Mouse (Mus musculus): ENCODE measurements around the gene Dek.

Dek gene

DNA sequence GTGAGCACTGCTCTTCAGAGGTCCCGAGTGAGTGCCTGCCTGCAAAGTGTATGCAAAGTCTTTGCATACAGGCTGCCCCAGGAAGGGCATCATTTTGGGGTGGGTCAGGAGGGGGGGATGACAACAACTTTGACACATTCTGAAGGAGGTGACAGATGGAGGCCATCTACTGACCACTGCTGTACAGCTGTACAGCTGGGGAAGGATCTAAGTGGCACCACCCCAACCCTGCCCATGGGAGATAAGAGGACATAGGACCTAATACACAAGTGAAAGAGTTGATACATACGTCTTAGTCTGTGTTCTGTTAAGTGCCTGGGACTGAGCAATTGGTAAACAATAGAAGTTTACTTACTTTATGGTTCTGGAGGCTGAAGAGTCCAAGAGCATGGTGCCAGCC lies 3.2 kb upstream of the Dek start:
- no peak for DNase-seq

DNA sequence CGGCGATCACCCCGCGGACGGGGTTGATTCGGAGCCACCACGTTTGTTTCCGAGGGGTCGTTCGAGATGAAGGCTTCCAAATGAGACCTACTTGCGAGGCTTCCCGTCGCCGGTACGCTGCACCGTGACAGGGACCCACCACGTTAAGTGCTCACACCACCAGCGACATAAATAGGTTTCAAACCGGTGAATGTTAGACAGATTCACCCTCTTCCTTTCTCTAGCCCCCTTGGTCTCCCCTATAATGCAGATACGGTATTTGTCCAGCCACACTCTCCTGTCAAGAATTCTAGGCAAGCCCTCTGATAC lies 533 bp upstream of the Dek start:
- DNase-seq = no peak

DNA sequence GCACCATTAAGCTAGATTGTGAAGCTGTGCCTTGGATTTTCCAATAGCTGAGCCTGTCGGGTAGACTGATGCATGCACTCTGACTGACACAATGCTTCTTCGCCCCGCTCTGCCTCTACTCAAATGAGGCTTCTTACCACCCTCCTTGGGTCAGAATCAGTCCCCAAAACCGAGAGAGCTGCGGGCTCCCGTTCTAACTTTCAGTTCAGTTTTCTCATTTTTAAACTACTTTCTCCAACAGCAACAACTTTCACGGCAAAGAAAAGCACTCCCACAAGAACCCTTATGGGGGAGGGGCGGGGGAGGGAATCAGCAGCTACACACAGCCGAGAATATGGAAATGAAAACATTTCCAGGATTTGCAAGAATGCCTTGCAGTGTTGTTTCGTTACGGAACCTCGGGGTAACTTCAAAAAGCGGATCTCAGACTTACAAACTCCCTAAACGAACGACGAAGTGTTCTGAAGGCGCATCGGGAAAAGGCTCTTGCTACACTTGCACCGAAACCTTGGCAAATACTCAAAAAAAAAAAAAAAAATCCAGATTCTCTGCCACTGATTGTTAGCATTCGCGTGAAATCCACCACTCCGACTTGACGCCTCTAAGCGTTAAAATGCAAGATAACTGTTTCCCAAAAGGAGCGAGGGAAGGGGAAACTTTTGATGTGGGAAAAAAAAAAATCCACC lies 1.0 kb downstream of the Dek start:
- DNase-seq = peak; percentile 37 to 43

DNA sequence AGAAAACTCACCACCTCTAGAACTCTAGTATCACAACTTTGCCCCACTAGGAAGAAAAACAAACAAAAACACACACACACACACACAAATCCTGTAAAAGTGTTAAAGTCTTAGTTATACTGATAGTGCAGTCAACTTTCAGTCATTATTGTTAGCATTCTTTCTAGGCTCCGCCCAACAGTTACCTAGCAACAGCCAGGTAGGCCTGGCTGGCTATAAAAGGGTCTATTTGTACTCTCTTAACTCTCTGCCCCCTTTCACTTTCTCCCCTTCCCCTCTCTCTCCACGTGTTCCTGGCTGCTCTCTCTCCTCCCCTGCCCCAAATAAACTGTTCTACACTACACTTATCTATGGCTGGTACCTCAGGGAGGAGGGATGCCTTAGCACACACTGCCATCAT lies 1.9 kb downstream of the Dek start:
- peak; percentile 26 to 30 for DNase-seq

DNA sequence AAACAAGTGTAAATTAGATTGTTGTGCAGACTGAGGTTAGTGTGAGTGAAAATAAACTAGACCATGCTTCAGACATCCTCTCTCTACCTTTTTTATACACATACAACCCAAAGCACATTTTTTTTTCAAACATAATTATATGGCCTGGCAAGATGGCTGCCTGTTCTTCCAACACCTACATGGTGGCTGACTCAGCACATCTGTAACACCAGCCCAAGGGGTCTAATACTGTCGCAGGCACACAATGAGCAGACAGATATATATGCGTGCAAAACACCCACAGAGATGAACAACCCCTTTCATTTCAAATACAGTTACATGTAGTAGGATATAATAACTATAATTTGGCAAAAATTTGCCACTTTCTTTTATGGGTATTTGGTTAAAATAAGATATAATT lies 5.4 kb downstream of the Dek start:
- no peak for DNase-seq

DNA sequence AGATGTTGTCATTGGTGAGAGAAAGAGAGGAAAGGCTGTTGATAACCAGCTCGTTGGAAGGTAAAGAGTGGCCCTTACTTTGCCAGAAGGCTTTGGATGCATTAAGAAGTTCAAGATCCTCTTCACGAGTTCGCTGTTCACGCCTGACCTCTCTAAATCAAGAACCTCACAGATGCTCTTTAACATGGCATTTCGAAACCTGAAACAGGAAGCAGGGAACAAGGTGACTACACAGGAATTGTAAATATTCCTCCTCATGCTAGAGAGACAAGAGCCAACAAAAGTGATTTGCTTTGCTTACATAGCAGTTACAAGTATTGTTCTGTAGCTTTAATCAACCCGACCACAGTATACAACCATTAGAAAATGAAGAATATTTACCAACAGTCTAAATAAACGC lies 6.7 kb downstream of the Dek start:
- no peak for DNase-seq

DNA sequence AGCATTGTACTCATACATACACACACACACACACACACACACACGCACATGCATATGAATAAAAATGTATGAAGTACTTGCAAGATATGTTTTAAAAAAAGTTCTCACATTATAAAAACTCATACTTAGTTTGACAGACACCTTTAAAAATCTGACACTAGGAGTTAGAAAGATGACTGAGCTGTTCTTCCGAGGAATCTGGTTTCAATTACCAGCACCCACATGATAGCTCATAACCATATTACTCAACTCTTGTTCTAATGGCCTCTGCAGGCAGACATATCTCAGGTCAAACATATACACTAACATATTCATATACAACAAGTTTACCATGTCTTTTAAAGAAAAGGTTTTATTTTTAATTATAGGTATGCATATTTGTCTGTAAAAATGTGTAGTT lies 9.4 kb downstream of the Dek start:
- DNase-seq = no peak

DNA sequence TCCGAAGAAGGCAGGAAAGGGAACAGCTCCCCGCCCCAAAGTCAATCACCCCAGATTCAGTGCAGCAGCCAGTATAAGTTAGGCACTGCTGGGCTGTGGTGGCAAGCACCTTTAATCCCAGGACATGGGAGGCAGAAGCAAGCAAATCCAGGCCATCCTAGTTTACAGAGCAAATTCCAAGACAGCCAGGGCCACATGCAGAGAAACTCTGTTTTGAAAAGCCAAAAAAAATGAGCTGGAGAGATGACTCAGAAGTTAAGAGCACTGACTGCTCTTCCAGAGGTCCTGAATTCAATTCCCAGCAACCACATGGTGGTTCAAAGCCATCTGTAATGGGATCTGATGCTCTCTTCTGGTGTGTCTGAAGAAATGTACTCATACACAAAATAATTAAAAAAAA lies 12.2 kb downstream of the Dek start:
- no peak for DNase-seq

DNA sequence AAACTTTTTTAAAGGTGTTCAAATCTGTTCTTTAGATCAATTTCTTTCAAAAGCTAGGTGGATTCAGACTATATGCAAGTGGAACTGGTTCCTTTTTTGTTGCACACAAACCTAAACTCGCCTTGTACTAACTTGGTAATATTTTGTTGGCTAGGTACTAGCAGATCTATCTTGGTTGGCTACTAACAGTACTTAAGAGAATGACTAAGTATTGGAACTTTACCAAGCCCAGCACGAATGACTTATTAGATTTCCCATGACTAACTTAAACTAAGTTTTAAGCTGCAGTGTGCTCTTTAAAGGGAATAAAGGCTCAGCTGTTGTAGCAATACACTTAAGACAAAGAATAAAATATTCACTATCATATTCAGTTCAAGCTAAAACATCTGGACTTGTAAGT lies 16.7 kb downstream of the Dek start:
- DNase-seq = no peak

DNA sequence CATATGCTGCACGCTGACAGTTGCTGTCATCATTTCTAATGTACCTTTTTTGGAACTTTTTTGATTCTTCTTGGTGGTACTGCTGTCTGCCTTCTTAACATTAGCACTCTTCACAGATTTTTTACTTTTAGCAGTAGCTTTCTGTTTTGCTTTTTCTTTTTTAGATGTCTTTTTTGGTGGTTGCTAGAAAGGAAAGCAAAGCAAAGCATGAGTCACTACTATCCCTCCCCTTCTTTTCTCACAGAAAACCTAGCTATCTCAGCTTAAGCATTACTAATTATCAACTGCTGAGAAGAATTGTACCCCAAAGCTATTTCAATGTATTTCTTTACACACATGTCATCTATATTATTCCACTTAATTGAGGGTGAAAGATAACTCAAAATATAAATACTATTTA lies 17.6 kb downstream of the Dek start:
- no peak for DNase-seq

DNA sequence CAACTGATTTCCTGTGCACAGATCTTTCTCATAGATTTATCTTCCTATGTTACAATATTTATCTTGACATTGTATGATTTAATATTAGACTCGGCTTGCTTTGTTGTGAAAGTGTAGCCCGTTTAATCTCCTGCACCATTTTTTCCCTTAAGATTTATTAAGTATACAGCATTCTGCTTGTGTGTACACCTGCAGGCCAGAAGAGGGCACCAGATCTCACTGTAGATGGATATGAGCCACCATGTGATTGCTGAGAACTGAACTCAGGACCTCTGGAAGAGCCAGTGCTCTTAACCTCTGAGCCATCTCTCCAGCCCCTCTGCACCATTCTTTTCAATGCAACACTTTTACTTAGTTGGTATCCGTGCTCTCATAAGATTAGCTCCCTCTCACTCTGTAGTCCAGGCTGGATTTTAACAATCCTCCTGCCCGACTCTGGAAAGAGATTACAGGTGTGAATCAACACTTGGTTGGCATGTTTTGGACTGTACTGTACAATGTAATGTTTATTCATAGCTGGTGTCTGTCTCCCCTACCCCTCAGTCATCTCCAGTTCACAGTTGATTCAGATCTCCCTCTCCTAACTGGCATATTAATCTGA lies 25.0 kb downstream of the Dek start:
- peak; percentile 37 to 39 for DNase-seq

DNA sequence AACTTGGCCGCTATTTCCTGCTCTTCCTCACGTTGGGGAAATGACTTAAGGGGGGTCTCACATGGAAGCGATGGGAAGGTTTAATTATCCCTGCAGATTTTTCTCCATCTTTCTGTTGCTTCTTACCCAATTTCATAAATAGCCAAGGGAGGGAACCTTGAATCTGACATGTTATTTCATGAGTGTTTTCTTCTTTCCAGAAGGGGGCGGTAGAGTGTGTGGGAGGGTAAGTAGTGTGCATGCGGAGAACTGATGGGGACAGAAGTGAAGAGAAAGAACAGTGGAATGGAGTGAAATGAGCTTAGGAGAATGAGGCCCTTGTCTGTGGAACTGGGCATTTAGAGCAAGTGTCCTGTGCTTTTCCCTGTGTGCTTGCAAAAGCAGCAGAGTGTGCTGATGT lies 27.2 kb downstream of the Dek start:
- no peak for DNase-seq

DNA sequence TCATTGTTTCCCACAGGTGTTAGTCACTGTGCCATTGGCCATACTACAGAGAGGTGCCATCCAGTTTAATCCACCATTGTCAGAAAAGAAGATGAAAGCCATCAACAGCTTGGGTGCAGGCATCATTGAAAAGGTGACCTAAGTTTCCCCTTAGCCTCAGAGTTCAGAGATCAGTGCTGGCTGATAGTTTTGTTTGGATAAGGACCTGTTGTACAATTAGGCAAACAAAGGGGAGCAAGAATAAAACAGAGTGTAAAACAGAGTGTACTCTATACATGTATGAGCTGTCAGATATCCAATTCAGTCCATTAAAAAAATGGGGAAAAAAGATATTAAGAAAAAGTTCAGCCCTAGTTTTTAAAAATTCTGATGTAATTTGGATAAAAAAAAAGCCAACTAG lies 28.6 kb downstream of the Dek start:
- DNase-seq = no peak

DNA sequence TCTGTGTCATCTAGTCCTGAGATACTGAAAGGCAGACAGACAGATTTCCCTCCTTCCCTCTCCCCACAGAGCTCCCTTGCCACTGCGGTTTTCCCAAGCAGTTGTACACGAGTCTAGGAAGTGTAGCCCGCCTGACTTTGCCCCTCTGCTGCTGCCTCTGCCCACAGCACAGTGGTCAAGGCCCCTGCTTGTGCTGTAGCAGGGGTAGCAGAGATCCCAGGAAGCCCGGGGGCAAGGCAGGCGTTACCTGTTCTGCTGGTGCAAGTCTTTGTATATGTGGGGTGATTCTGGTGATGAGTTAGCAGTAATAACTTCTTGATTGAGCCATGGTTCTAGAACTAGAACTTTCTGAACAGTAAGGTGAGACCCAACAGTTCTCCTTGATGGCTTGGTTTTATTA lies 29.8 kb downstream of the Dek start:
- no peak for DNase-seq

DNA sequence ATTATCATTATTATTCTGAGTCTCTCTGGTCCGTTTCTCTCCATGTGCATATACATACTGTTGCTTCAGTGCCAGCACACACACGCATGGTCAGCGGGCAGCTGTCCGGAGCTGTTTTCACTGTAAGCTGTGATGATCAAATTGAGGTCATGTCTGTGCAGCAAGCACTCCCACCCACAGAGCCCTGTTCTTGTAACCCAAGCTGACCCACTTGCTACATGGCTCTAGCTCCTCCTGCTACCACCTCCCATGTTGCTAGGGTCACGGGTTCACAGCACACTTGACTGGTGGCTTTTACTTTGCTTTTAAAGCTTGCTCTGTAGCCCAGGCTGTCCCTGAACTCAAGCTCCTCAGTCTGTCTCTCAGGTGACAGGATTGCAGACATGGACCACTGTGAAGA lies 33.5 kb downstream of the Dek start:
- no peak for DNase-seq

DNA sequence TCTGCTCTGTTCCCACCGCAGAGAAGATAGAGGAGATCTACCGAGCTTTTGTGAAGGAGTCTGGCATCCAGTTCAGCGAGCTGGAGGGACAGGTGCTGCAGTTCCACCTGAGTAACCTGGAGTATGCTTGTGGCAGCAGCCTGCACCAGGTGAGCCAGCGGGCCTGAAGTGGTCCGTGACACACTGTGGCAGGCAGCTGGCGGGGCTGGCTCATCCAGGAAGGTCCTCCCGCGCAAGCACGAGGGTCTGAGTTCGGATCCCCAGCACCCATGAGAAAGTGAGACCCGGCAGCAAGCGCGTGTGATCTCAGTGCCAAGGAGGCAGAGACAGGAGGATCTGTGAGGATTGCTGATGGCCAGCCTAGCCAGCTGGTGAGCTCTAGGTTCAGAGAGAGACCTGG lies 34.1 kb downstream of the Dek start:
- no peak for DNase-seq

DNA sequence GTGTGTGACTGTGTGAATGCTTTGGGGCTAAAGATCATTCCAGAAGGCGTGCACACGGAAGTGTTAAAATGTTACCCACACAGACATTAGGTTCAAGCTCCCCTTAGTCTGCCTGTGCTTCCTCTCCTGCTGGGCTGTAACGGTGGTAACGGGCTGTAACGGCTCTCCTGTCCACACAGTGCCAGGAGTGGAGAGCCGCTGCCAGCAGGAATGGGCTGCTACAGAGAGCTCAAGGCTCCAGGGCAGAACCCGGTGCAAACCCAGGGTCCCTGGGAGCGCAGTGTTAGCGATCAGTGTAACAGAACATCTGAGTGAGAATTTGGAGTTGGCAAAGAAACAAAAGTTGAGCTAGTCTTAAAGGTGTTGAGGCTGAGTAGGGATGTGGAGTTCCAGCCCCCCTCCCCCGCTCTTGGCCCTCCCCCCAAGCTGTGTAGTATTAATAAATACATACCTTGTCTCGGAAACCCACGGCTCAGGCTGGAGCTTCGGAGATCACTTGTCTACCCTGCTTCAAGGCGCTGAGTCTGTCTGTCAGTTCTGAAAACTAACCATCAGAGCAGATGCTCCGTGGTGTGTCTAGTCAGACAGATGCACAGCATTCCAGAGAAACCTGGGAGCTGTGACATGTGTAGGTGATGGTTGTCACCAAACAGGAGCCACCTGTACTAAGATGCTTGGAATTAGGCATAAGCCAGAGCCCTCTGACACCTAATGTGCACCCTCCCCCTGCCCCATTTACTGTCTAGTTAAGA lies 35.5 kb downstream of the Dek start:
- DNase-seq = no peak

DNA sequence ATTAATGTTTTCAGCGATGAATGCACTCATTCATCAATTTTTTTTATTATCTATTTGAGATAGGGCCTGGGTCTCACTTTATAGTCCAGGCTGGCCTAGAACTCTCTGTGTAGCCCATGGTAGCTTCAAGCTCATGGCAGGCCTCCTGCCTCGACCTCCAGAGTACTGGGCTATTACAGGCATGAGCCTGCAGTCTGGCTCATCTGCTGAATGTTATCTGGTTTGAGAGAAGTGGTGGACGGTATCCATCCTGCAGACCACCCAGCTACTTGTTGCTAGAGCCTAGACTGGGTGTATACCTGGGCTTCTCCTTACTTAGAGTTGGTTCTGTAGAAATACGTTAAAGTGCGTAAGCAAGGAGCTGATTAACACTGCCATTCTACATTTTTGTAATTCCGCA lies 39.0 kb downstream of the Dek start:
- no peak for DNase-seq

DNA sequence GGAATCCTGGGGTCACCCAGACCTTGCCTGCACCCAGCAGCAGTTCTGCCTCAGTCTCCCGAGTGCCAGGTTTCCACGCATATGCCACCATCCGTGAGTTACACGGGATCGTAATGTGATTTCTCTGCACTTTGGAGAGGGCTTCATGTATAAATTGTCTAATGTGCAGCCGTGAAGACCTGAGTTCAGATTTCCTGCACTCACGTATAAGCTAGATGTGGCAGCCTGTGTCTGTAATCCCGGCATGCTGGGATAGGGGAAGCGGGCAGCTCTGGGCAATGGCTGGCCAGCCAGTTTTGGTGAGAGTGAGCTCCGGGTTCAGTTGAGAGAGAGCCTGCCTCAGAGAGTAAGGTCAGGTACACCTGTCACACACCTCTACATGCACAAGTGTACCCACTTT lies 39.5 kb downstream of the Dek start:
- no peak for DNase-seq

DNA sequence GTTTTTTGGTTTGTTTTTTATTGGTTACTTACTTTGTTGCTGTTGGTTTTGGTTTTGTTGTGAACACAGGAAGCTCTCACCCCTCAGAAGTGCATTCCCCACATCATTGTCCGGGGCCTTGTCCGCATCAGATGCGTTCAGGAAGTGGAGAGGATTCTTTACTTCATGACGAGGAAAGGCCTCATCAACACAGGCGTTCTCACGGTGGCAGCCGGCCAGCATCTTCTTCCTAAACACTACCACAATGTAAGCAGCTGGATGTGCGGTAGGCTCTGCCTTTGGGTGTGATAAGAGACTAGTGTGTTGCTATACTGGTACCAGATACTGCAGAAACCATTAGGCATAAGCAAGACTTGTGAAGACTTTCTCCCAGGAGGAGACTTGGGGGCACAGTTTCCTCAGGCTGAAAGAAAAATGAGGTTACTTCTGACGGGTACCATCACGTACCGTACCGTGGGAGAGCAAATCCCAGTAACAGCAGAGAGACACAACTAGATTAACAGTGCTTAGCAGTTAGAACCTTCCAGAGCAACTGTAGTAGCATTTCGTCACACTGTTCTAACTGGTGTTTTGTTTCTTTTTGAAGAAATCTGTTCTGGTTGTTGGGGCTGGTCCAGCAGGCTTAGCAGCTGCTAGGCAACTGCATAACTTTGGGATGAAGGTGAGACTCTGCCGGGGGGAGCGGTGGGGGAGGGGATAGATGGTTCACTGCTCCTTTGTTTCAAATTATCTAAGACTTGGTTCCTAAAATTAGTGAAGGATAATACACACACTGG lies 41.8 kb downstream of the Dek start:
- no peak for DNase-seq

DNA sequence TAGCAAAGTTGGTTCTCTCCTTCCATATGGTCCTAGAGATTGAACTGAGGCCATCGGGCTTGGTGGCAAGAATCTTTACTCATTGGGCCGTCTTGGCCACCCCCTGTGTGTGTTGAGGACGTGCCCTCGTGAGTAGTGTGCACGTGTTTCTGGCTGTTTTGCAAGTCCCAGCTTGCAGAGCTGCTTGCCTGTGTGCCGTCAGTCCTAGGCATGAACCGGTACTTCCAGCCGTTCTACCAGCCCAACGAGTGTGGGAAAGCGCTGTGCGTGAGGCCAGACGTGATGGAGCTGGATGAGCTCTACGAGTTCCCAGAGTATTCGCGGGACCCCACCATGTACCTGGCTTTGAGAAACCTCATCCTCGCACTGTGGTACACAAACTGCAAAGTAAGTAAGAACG lies 43.2 kb downstream of the Dek start:
- DNase-seq = no peak

DNA sequence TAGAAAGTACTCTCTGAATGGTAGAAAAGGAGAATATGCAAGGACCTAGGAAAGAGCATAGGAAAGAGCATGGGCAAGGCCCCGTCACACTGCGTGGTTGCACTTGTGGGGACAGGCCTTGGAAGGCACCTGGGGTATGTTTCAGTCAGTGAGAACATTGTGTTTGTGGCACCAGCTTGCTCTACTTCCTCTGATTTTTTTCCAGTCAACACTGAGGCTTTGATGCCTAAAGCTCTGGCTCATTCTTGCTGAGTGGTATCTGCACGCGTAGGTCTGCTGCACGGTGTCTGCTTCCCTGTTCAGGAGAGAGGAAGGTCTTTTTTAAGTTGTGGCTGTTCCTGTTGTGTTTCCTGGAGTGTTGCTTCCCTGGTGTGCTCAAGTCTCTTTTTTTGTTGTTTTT lies 49.2 kb downstream of the Dek start:
- DNase-seq = no peak

DNA sequence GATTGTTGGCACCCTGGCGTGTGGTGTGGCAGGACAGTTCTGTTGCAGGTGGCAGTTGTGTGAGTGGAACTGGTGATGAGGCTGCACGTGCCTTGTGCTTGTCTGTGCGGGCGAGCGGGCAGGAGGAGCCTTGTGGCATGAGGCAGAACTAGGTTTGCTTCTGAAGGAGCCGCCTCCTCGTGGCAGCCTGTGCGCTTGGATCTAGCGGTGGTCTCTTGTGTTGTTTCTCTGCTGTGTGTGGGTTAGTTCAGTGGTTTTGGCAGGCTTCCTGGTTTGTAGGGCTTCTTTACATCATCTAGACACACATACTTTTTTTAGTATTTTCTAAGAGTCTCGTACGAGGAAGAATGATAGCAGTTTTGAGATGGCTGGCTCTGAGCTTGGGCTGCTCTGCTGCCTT lies 49.9 kb downstream of the Dek start:
- peak; percentile 3 for DNase-seq

DNA sequence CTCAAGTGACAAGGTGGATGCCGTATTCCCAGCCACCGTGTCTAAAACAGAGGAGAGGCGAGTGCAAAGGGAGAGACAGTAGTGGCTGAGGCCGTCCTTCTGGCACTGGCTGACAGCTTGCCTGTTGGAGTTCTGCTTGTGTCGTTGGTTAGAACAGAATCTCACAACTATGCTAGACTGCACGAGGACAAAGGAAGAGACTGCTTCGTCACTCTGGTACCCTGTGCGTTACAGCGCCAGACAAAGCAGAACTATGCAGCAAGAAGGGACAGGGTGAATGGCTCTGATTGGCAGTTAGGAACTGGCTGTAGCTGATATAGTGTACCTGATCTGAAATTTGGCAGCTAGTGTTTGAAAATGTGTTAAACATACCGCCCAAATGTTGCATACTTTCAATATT lies 52.0 kb downstream of the Dek start:
- DNase-seq = no peak
